Mouse (Mus musculus) adipocyte (in vitro differentiated cells): ENCODE measurements around the gene Mob1b.
A peak's percentile ranks its signal among the peaks of the same experiment; 100 is the strongest.

Experiments used
- DNase-seq: peaks from one replicate; pipeline ENCODE4 v3.0.0-alpha.2; 2016; ENCODE audit warnings: low spot score

The Mob1b gene

DNA sequence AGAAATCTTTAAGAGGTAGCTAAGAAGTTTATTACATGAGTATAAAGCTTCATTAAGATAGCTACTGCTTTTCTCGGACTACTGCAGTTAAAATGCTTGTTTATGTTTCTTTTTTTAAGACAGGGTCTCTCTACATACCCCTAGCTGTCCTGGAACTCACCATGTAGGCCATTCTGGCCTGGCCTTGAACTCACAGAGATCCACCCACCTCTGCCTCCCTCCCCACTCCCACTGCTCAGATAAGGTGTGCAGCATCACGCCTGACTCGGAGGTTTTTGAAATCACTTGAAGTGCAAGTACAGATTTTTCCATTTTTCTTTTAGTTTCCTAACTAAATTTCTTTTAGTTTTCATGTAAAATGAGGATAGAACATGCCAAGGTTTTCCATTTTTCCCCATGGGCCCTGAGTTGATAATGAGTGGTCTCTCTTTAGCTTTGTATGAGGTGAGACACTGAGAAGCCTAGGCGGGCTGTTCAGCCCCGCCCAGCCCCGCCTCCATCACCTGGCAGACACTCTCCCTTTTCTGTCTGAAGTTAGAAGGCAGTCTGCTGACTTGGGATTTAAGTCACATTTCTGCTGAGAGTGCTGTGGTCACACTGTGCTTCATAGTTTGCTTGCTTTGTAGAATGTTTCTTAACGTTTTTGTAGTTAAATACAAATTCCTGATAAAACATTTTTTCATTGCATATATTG is 61.6 kb downstream of the Mob1b start:
- no peak for DNase-seq

DNA sequence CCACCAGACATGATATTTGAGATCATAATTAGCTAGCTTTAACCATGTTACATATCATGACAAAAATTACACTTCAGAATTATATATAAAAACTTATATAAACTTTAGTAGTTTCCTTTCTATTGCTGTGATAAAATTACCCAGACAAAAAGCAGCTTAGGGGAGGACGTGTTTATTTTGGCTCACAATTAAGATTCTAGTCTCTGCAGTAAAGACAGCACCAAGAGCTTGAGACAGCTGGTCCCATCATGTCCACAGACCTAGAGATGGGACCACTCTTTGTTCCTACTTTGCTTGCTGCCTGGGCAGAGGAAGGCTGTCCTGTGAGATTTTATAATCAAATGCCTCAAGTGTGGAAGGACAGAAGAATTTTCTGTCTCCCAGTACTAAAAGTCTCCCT is 64.4 kb downstream of the Mob1b start:
- no peak for DNase-seq

- DNase-seq, result no peak
Observed at GRCm38 (mm10) chr5:88790675-88791074, 70.0 kb downstream of the Mob1b start.

GRCm38 (mm10) chr5:88791256-88792245 is 70.9 kb downstream of the Mob1b start:
- peak; percentile 57 for DNase-seq

DNA sequence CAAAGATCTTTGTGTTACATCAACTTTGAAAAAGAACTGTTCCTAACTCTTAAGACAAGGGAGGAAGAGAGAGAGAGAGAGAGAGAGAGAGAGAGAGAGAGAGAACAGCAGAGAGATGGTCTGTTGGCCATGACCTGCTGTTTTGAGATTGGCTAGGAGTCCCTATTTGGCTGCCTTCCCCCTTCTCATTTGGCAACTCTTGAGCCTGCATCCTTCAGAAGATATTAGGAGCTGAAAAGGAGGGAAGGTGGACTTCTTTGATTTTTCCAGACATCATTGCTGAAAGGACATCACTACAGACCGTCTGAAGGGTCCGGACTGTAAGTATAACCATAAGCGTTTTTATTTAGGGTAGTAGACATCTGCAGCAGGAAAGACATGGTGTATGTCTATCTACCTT is 73.0 kb downstream of the Mob1b start:
- no peak for DNase-seq

- DNase-seq, result no peak
Observed at GRCm38 (mm10) chr5:88795910-88796584, 75.4 kb downstream of the Mob1b start.

GRCm38 (mm10) chr5:88796588-88796987 is 75.9 kb downstream of the Mob1b start:
- no peak for DNase-seq

DNA sequence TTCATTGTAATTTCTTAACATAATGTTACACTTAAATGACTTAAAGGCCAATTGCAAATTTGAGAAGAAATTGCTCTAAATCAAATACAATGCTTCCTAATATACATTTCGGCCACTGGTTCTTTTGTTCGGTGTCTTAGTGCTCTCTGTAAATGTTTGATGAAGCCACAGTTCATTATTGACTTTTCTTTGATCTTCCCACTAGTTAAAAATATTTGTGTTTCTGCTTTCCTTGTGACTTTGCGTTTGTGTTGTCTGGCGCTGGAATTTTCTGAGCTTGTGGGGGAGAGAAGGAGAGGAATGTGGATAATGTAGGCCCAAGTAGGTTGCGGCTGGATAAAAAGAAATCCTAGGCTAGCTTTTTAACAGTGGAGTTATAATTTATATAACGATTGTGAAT is 76.5 kb downstream of the Mob1b start:
- DNase-seq, result no peak

GRCm38 (mm10) chr5:88805616-88806015 is 85.0 kb downstream of the Mob1b start:
- DNase-seq, result no peak

- no peak for DNase-seq
Observed at GRCm38 (mm10) chr5:88806278-88806677, 85.6 kb downstream of the Mob1b start.

DNA sequence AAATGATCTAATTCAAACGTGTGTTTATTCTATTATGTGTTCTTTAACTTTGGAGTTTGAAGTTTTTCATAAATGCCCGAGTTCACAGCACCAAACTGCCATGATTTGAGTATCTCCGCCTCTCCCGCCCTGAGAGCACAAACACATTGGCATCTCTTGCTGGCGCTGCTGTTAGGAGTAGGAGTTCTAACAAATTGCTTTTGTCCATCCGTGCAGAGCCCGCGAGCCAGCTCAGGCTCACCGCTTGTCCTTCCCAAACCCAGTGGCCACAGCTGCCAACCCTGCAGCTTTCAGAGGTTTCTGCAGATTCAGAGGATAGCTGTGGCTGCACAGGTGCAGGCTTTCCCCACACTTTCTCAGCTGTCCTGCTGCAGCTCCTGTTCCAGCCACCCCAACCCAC is 86.7 kb downstream of the Mob1b start:
- DNase-seq, result no peak

GRCm38 (mm10) chr5:88813188-88813587 is 92.5 kb downstream of the Mob1b start:
- no peak for DNase-seq
